Mouse (Mus musculus): Measurements from ENCODE around the gene Stk17b.

Stk17b gene

DNA sequence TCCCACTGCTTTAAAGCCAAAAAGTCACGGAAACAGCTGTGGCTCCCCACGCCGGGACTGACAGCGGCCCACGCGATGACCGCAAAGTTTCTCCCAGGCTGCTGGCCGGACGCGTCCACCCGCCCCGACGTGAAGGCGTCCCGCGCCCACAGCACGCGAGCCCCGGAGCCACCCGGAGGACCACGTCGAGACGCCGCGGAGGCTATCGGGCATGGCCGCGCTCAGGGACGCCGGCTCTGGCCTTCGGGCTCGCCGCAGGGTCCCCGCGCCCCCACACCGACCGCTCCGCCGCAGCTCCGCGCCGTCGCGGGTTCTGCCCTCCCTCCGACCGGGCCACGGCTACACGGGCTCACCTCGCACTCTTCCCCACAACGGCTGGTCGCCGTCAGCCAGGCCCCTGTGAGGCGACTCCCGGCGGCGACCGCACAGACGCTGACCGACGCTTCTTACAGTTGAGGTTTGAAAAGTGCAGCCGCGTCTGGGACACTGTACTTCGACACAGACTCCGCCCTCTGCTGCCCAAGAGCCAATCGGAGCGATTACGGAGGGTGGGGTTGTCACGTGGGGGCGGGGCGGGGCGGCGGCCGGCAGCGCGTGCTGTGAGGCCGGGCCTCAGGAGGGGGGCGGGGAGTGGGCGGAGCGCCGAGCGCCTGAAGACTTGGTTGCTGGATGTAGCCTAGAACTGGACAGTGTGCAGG is at the start of gene Stk17b:
Gene Stk17b (minus strand): TSS at position 504 of the 698 bp plus-strand sequence.
- peak; percentile 81 for DNase-seq (ENCODE audit: low spot score)

DNA sequence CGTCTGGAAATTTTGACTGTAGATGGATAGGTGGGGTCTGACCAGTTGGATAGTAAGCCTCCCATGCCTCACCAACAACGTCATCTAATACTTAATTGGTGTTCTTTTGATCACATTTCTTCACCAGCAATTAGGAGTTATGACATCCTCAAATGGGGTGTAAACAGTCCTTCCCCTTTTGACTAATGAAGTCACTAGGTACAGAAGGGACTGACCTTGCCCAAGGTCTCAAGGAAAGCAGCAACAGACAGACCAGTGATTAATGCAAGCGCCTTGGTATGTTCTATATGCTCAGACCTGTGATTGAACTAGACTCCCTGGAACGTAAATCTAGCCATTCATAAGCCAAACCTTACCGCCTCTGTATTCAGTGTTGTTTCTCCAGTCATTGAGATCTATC is 45.3 kb upstream of the Stk17b start:
- no peak for DNase-seq (ENCODE audit: low spot score)

DNA sequence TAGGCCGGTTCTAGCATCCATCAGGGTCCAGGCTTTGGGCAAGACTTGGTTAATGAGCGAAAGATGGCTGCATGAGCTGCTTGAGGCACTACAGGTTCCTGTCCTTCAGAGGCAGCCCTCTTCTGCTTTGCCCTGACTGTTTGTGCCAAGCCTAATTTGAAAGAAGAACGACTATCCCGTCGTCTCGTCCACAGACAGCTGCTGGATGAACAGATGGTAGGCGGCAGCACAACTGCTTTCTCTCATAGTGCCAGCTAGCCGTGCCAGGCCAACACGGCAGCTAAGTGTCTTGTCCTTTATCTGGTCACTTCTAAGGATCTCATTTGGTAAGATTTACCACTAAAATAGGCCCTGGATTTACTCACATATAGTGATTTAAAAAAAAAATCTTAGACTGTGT is 44.1 kb upstream of the Stk17b start:
- DNase-seq (ENCODE audit: low spot score): no peak

DNA sequence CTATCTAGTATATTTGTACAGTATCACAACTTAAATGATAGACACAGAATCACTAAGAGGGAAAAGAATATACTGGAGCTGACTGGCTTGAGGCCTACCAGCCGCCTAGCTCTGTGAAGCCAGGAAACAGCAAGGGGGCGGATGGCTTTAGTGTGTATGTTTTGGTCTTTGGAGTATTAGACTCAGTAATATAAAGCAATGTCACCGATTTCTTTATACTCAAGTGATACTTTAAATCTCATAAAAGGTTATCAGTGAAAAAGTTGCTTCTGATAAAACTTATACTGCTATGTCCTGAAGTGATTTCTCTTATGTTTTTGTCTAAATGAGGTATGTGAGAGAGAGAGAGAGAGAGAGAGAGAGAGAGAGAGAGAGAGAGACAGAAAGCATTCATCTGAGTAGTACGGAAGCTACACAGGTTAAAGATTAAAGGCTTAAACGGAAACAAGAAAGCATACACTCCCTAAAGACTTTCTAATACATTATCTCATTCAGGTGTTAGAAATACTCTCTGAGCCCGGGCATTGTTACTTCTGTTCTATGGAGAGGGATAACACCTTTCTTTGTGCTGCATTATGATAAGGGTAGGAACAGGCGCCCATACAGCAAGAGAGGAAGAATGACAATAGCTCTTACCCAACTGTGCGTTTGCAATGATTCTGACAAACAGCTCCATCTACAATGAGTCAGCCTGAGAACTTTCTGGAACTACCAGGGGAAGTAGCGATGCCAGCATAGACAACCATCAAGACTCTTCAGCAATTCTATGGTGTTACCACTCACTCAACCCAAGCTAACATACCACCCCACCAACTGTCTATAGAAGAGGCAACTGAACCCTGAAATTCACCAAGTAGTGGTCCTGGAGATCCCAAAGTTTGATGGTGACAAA is 39.7 kb upstream of the Stk17b start:
- DNase-seq (ENCODE audit: low spot score): no peak

DNA sequence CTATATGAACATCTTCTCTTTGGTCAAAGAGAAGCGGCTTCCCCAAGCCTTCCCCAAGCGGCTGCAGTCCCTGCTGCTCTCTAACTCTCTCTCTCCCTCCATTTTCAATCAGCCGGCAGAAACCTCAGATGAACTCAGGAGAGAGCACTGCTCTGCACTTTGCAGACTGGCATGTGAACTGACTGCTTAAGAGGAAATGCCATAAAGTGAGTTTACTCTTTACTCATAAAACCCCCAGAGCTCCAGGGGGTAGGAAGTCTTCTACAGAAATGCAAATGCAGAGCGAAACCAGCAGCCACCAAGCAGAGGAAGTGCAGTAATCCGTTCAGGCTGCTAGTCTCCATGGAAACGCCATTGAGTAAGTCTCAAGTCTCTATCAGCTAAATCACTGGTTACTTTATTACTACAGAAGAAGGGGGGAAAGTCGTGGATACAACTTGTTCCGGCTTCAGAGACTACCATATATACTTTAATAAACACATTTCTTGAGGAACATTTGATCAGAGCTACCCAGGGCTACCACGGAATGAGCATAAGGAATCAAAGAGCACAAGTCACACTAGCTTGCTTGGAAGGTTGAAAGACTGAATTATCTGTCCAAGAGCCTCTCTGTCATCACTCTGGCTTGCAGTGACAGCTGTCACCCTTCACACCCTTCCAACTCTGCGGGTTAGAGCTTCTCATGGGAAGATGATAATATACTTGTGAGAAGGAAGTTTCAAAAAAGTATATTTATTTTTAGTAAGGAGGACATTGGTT is 38.8 kb upstream of the Stk17b start:
- peak; percentile 8 for DNase-seq (ENCODE audit: low spot score)

DNA sequence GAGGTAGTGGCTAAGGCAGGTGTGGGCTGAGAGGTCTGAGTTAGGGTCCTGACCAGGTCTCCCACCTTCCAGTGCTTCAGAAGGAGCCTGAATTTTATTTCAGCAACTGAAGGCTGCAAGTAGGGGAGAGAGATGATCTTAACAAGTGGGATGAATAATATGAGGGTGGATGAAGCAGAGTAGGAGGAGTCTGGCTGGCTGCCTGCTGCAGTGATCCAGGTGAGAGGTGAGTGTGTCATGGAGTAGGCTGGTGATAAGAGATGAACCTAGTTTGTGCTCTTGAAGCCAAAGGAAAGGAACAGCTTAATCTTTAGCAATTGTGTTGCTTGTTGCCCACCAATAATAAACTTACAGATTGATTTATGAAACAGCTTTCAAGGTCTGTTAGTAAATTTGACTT is 37.0 kb upstream of the Stk17b start:
- no peak for DNase-seq (ENCODE audit: low spot score)

DNA sequence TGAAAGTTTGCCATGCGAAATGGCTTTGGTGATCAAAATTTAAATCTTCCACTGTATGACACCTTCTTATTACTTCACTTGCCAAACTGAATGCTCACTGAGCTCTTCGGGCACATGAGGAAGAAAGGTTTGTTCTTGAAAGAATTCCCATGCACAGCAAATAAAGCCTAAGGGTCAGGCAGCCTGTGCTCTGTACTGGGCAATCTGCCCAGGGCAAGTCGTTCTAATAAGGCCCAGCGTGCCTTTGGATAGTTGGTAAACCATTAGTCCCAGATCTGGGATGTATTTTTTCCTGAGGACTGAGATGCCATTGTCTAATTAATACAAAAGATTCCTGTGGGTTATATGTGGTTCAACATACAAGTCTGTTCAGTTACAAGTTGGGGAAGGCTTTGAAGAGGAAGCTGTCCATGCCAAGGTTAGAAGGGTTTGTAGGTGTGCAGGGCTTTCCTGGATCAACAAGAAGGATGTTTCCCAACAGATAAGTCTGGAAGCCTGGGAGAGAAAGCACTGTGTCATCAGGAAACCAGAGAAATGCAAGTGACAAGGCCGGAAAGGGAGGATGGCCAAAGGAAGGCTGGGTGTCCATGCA is 35.1 kb upstream of the Stk17b start:
- DNase-seq (ENCODE audit: low spot score): no peak

DNA sequence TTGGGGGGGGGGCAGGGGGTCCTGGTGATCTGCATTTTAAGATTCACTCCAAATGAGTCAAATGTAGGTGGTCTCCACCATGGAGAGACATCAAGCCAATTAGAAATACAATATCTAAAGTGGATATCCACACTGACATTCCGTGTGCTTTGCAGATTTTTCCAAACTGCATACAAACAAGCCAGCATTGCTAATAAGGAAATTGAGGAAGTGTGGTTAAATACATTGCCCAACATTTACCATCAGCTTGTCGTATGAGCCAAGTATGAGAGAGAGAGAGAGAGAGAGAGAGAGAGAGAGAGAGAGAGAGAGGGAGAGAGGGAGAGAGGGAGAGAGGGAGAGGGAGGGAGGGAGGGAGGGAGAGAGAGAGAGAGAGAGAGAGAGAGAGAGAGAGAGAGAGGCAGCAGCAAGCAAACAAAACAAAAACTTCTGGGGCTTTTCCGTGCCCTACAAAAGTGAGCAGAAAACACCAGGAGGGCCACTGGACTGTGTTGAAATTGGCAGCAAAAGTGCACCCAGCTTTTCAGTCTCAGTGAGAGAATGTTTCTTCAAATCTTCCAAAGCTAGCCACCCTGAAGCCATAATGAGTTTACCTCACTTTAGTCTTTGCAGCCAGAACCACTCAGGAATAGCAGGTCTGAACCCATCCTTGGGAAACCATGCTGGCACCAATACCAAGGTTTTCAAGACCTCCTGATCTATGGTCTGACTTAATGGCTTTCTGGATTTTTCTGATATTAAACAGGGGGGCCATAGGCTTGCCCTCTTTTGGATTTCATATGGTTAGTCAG is 33.2 kb upstream of the Stk17b start:
- DNase-seq (ENCODE audit: low spot score): no peak

DNA sequence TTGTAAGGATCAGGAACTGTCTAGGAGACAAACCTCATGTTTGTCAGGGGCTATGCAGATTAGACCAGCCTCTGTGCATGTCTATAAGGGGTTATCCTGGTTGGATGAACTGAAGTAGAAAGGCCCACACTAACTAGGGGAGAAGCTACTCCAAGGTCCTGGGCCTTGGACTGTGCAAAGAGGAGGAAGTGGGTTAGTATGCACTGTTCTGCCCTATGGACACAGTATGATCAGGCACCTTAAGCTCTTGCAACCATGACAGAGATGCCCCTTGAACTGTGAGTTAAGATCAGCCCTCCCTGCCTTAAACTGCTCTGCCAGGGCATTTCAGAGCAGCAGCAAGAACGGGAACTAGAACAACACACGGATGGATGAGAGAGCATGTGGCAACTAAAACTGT is 31.3 kb upstream of the Stk17b start:
- no peak for DNase-seq (ENCODE audit: low spot score)

DNA sequence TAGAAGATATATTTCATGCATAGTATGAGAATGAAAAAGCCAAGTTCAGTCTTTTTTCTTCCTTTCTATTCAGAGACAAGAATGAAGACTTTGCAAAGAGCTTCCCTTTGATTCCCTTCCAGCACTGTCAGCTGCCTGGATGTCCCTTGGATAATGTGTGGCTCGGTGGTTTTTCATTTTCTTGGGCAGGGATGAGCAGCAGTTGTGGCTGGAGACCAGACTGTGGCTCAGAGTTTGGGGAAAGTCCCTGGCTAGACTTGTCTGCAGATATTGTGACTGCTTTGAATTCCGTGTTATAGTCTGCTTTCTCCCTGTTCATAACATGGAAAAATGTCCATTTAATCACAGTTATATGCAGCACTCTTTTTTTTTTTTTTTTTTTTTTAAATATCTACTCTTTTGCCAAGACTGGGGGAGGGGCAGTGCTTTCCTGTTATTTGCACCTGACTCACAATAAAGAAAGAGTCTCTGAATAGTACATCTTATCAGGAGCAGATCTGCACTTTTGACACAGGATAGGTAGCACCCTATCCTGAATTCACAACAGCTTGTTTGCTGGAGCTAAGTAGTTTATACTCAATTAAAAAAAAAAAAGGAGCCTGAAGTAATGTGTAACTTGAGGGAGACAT is 29.2 kb upstream of the Stk17b start:
- DNase-seq (ENCODE audit: low spot score): no peak

DNA sequence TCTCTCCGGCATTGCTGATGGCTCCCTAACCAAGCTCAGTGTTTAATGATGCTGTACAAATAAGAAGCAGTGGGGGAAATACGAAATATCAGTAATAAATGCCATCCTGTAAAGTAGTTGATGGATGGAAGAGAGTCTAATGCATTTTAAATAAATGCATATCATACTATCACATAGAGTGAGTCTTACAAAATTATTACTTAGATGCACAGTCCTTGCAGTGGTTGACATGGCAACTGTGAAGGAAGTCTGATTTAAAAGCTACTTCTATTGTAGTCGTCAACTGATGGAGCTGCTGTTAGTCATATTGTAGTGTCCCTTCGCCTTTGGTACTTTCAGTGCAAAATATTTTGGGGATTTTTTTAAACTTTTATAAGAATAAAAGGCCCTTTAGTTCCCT is 26.9 kb upstream of the Stk17b start:
- no peak for DNase-seq (ENCODE audit: low spot score)

DNA sequence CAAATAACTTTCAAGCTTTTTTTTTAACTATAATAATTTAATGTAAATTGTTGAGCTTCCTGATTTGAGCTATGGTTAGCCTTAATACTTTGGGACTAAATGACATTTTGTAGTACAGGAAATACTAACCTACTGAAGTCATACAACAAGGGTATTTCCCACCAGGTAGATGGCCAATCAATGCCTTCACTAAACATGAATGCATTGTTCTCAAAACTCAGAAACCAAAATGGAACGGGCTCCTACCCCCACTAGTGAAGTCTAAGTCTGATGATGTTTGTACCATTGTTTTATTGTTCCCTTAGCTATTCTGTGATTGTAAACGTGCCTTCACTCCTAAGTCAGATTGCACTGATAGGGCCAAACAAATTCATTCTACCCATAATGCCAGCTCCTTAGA is 23.2 kb upstream of the Stk17b start:
- no peak for DNase-seq (ENCODE audit: low spot score)

DNA sequence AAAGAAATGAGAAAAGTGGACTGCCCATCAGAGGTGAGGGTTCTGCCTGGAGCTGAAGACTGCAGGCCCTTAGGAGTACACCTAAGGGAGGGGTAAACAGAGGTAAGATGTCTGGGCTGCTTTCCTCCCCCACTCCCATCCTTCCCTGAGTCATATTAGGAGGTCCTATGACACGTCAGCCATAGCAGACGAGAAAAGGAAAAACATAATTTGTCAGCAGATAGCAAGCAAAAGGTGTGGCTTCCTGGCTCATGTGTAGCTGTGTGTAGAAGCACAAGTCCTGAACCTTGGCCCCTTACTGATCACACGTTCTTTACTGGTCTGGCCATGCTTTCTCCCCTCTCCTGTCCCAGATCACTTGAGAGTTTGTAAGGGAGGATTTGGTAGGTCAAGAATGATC is 12.8 kb upstream of the Stk17b start:
- no peak for DNase-seq (ENCODE audit: low spot score)

DNA sequence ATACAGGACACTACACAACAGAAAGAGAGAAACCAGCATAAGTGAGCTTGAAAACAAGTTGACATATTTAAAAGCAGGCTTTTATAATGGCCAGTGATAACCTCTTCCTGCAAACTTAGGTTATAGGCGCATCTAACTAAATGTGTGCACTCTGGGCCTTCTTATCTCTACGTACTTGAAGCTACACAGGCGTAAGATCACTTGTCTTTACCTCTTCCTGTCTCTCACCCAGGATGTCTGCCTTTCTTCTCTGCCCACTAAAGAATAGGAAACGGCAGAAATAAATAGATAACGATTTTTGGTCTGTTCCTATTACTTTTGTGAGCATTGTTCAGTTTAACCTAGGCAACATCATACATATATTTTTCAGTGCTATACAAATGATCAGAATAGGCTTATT is 12.1 kb upstream of the Stk17b start:
- DNase-seq (ENCODE audit: low spot score): no peak

DNA sequence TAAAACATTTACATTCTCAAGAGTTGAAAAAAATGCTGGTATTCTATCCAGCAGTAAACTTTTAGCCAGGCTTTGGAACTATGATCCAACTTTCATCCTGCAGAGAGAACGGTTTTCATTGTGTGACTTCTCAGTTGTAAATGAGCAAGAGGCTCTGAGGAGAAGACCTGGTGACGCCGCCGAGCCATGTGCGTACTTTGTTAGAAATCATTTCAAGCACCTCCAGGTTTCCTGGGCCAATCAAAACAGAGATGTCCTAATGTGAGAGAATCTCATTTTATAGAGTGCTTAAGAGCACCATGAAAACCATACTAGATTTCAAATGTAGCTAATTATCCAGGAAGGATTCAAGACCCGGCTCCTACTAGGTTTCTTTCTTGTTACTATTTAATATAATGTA is 11.2 kb upstream of the Stk17b start:
- DNase-seq (ENCODE audit: low spot score): no peak

DNA sequence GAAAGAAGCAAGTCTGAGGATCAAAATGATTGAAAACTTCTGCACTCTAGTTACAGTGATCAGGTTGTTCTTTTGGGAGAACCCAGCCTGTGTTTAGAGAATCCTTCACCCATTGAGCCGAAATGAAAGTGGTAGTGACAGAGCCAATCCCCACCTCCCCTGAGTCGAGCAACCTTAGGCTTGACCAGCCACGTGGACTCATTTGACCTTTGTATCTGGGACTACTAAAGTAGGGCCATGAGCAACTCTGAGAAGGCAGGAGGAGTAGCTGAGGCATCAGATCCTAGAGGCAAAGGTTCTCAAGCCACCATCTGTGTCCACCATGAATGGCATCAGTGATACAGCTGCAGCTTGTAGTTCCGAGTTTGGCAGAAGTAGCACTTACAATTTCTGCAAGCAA is 10.6 kb upstream of the Stk17b start:
- no peak for DNase-seq (ENCODE audit: low spot score)

DNA sequence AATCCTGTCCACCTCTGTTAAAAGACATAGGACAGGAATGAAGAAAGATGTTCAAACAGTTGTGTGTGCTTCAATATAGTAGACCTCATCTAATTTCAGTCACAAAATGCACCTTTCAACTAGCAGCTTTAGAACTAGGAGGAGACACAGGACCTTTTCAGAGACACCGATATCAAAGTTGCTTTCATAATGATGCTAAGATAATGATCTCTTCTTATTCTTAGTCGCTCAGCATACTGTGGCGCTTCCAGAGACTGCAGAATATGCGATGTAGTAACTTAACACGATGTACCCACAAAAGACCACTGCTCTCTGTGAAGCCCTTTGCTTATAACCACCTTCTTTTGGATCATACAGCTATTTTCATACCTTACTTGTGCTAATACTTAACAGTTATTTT is 10.1 kb upstream of the Stk17b start:
- DNase-seq (ENCODE audit: low spot score): no peak

DNA sequence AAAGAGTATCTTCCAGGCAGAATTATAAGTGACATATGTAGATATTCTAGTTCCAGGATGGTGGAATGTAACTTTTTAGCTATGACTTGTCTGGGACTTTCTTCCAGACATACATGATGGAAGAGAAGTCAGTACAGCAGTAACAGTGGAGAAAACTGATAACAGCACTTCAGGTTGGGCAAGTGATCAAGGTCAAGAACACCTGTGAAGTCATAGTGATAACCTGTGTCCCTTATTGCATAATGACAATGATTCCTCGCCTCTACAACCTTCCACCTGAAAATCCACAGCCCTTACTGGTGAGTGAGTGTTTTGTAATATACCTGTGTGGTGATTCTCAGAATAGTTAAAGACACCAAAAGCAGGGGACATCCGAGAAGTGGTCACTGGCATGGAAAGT is 9.3 kb upstream of the Stk17b start:
- DNase-seq (ENCODE audit: low spot score): no peak

DNA sequence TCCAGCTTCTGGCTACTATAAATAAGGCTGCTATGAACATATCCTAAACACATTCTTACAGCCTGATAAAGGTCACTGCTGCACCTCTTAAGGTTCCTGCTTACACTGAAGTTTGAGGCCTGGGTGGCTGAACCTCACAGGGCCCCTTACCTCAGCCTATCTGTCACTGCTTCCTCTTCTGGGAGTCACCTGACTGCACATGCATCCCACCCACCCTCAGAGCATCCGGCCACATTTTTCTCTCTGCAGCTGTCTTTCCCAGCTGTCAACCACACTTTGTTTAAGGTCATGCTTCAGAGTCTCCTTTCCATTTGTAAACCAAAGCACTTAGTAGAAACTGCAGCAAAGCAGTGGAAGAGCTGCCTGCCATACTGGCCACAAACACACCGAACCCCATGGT is 6.3 kb upstream of the Stk17b start:
- DNase-seq (ENCODE audit: low spot score): no peak

DNA sequence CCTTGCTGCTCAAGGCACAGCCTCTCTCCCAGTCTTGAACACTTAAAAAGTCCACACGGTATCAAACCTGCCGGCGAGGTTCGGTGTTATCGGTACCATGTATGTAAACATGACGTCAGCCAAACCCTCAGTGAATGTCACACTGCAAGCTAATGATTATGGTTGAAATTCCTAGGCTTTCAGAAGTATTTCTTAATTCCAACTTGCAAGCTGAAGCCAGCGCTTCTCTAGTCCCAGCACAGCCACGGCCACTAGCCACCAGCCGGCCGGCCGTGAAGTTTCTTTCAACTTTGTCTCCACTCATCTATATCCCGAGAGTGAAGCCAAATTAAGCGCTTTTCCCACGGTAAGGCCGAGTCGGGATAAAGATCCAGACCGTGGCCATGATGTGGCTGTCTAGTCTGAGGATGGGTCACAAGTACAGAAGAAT is 718 bp downstream of the Stk17b start:
- no peak for DNase-seq (ENCODE audit: low spot score)

DNA sequence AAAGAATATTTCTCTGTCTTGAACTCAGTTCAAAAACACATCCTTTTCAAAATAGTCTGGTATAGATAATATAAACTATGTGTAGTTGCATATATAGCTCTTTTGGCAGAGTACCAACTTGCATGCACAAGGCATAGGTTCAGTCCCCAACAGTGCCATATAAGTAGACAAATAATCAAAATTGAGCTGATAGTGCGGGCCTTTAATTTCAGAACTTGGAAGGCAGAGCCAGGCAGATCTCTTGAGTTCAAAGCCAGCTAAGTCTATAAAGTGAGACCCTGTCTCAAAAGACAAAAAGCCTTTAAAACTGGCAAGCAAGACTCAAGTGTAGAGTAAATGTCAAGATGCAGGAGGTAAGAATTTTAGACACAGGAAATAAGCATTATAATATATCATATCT is 2.1 kb downstream of the Stk17b start:
- DNase-seq (ENCODE audit: low spot score): no peak

Data from ovary, postnatal 14 days (tissue).